Mouse (Mus musculus): ENCODE measurements around the gene Serpina1c. TPM values are rescaled to one million over a fixed set of nuclear protein-coding genes. Genes with fewer than 3 reads are reported as not detected.
"Not testable (repeated sequence)": the region's sequence is repeated elsewhere in the genome, so short reads cannot be mapped to it uniquely, and the experiment has no call there.

The Serpina1c gene
- 41.5 TPM in 1 of 2 replicates, not detected in the other for total RNA-seq (2021)
- long read RNA-seq, transcript Serpina1c-201 (5 exons, 1,361 nt) = major isoform, 3,190 of 3,569 reads
- long read RNA-seq, partial matches to known transcripts = 302 of 3,569 reads
- long read RNA-seq, other reads (novel, unspliced or antisense) = 77 of 3,569 reads

DNA sequence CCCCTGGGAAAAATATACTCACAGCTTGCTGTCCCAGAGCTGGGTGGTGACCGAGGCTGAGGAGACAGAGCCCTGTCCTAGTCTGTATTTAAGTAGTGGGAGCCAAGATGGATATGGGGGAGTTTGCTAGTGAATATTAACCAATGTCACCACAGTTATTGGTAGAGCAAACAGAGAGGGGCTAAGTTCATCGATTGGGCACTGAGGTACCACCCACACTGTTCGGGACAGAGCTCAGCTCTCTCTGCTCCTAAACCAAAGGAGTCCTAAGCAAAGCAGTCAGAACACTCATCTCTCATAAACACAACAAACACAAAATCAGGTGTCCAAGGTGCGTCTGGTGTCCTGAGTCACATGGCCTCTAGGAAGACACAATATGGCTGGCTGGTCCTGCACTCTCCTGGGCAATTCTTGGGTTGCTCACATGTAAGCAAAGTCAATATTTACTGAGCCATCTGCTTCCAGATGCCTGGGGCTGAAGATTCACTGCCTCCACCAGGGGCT lies at the start of gene Serpina1c:
Gene Serpina1c, minus strand, starts transcription at position 51 of the 504 bp plus-strand sequence.
- not testable (repeated sequence) for DNase-seq

DNA sequence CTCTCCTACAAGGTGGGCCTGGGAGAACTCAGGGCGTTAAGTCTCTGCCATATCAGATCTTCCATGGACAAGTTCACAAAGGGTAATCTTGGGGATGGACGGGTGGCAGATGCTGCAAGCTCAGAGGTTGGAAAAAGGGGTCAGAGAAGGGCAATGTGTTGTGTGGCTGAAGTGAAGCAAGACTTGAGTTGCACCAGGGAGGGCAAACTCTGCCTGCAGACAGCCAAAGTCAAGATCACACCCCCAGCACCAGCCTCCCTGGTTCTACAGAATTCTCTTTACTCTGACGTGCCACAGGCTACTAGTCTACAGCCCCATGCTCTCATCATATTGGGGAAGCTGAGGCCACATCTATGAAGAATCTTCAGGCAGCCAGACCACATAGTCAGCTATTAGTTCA lies 48.3 kb upstream of the Serpina1c start:
- DNase-seq = not testable (repeated sequence)

DNA sequence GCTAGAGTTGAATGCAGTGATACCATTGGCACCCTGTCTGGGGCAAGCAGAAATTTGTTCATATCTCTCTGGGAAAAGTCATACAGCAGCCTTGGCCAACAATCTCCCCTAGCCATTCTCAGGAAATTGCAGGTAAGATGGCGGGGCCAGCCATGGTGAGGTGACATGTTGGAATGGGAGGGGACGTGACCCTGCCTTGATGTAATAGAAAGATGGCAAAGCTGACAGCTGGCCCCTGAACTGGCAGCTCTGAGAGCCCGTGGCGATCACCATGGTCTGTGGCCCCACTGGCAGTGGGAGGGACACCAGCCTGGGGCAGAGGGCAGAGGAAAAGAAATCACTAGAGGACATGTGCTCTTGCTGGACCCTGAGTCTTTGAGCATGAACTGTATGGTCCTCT lies 41.6 kb upstream of the Serpina1c start:
- no peak for DNase-seq

DNA sequence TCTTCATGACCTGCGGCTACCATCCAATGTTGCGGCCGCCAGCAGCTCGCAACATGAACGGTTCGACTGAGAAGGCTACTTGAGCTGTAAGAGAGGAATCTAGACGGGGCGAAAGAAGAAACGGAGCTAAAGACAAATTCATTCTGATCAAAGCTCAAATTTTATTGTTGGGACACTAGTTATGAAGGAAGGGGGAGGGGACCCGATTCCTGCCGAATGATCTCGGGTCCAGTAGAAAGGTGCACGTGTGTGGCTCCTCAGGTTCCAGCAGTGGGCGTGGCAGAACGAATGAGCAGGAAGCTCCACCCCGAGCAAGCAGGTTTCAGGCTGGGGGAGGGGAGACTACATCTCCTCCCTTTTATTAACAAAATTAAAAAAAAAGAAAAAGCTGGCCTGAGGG lies 4.5 kb upstream of the Serpina1c start:
- DNase-seq = not testable (repeated sequence)

DNA sequence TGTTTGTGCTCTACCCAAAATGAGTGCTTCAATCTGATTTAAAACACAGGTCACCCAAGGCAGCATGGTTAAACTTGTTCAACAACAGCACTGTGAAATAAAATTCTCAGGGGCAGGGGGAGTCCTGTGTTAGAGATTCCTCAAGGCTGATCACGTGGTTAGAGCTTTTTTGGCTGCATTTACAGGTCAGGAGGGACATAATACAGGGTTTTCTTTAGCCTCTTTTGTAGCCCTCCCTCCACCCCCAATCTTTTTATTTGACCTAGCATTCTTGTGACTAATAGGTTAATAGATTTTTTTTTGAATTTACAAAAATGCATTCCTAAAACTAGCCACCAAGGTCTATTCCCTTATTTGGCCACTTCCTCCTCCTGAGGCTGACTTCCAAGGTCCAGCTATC lies 3.1 kb upstream of the Serpina1c start:
- DNase-seq = not testable (repeated sequence)

DNA sequence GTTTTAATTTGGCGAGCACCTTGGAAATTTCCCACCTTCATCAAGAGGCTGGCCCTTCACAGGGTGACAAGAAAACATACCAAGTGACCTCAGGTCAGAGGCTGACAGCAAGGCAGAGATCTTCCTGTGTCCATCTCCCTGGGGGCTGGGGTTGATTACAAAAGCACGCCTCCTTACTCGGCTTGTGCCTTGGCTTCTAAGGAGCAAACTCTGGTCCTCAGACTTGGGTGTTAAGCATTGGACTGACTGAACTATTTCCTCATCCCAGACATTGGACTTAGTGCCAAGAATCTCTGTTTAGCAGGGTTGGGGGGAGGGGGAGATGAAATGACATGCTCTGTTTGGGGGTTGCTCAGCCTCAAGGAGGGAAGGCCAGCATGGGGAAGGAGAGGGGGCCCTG lies 2.8 kb downstream of the Serpina1c start:
- not testable (repeated sequence) for DNase-seq

DNA sequence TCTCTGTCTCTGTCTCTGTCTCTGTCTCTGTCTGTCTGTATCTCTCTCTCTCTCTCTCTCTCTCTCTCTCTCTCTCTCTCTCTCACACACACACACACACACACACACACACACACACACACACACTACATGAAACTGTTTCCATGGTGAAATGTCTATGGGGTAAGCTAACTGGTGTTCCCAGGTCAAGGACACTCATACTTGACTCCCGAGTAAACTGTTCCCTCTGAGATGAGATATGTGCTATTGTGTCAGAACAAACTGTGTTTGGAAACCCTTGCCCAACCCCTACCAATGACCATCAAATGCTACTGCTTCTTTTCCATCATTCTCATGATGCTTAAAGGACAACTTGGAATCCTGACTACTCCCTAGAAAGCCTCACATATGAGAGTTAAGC lies 37.8 kb downstream of the Serpina1c start:
- not testable (repeated sequence) for DNase-seq

DNA sequence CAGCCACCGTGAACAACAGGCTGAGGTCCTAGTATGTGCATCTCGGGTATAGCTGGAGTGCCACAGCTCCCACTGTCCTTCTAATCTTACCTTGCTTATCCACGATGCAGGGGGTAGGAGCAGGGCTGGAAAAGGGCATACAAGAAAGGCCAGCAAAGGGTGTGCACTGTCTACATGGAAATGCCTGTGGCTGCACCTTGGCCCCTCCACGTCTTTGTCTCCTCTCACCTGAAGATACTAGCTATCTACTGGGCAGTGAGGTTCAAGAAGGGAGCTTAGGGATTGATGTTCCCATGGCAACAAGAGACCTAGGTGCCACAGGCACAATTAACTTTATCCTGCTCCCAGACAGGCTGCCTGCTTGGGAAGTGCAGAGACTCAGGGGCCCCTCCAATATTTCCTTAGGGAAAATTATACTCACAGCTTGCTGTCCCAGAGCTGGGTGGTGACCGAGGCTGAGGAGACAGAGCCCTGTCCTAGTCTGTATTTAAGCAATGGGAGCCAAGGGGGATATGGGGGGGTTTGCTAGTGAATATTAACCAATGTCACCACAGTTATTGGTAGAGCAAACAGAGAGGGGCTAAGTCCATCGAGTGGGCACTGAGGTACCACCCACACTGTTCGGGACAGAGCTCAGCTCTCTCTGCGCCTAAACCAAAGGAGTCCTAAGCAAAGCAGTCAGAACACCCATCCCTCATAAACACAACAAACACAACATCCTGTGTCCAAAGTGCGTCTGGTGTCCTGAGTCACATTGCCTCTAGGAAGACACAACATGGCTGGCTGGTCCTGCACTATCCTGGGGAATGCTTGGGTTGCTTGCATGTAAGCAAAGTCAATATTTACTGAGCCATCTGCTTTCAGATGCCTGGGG lies 41.3 kb downstream of the Serpina1c start, which contains the start of gene Serpina1a:
Gene Serpina1a, minus strand, starts transcription at position 462 of the 874 bp plus-strand sequence.
- DNase-seq = not testable (repeated sequence)

DNA sequence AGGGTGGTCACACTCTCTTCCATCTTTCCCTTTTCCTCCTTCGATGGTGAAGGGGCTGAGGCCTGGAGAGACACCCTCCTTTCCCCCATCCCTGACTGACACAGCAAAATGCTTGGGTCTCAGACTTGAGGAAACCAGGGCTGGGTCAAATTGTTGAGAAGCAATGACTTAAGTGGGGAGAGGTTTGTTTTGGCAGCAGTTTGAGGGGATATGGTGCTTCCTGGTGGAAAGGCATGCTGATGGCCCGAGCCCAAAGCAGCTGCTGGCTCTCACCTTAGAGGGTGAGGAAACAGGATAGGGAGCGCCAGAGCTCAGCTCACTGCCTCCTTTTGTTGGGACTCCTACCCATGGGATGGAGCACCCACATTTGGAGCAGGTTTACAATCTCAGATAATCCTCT lies 43.7 kb downstream of the Serpina1c start:
- DNase-seq = no peak

DNA sequence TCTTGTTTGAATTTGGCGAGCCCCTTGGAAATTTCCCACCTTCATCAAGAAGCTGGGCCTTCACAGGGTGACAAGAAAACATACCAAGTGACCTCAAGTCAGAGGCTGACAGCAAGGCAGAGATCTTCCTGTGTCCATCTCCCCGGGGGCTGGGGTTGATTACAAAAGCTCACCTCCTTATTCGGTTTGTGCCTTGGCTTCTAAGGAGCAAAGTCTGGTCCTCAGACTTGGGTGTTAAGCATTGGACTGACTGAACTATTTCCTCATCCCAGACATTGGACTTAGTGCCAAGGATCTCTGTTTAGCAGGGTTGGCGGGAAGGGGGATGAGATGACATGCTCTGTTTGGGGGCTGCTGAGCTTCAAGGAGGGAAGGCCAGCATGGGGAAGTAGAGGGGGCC lies 44.1 kb downstream of the Serpina1c start:
- DNase-seq = not testable (repeated sequence)

DNA sequence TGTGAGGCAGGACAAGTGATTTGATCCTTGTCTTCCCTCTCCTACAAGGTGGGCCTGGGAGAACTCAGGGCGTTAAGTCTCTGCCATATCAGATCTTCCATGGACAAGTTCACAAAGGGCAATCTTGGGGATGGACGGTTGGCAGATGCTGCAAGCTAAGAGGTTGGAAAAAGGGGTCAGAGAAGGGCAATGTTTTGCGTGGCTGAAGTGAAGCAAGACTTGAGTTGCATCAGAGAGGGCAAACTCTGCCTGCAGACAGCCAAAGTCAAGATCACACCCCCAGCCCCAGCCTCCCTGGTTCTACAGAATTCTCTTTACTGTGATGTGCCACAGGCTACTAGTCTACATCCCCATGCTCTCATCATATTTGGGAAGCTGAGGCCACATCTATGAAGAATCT lies 45.1 kb downstream of the Serpina1c start:
- not testable (repeated sequence) for DNase-seq

DNA sequence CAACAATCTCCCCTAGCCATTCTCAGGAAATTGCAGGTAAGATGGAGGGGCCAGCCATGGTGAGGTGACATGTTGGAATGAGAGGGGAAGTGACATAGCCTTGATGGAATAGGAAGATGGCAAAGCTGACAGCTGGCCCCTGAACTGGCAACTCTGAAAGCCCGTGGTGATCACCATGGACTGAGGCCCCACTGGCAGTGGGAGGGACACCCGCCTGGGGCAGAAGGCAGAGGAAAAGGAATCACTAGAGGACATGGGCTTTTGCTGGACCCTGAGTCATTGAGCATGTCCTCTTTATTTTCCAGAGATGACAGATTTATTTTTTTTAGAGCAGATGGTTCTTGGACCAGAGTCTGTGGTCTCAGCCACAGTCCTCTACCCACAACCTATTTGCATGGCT lies 51.7 kb downstream of the Serpina1c start:
- not testable (repeated sequence) for DNase-seq

Other genes starting within 250 kb of the Serpina1c start
- 0.39 and 3.9 TPM in 2 replicates for gene Serpina6, start 247.7 kb downstream of the Serpina1c start, total RNA-seq (2021)
- not detected in 2 replicates for gene Serpina16, start 228.7 kb downstream of the Serpina1c start, total RNA-seq (2021)
- gene Serpina1f, start 209.4 kb downstream of the Serpina1c start, total RNA-seq (2021) = not detected in 2 replicates
- 0.24 and 34.4 TPM in 2 replicates for gene Serpina1d, start 131.3 kb downstream of the Serpina1c start, total RNA-seq (2021)
- gene Serpina1b, start 74.5 kb downstream of the Serpina1c start, total RNA-seq (2021) = 0.24 and 60.8 TPM in 2 replicates
- 0.46 and 28.4 TPM in 2 replicates for gene Serpina1a, start 41.3 kb downstream of the Serpina1c start, total RNA-seq (2021)
- gene Serpina1e, start 54.1 kb upstream of the Serpina1c start, total RNA-seq (2021) = 0.24 and 32.8 TPM in 2 replicates
- gene Serpina11, start 85.1 kb upstream of the Serpina1c start, total RNA-seq (2021) = not detected in 2 replicates
- not detected in 2 replicates for gene Serpina9, start 108.9 kb upstream of the Serpina1c start, total RNA-seq (2021)
- 0.12 and 0.24 TPM in 2 replicates for gene Serpina12, start 139.6 kb upstream of the Serpina1c start, total RNA-seq (2021)
- not detected in 2 replicates for gene Serpina5, start 196.2 kb upstream of the Serpina1c start, total RNA-seq (2021)
- gene Serpina3a, start 207.8 kb upstream of the Serpina1c start, total RNA-seq (2021) = not detected in 2 replicates
- 0.18 TPM in 1 of 2 replicates, not detected in the other for gene Serpina3b, start 223.1 kb upstream of the Serpina1c start, total RNA-seq (2021)
- 8.4 and 13.2 TPM in 2 replicates for gene Serpina3c, start 249.0 kb upstream of the Serpina1c start, total RNA-seq (2021)

Measured in adrenal gland, postnatal 25 days (tissue).